Mouse (Mus musculus) liver, embryonic 12.5 days (tissue): Measurements from ENCODE around the gene Fdx1l. TPM values are rescaled to one million over a fixed set of nuclear protein-coding genes. Genes with fewer than 3 reads are reported as not detected.
A peak's percentile ranks its signal among the peaks of the same experiment; 100 is the strongest.

Experiments
- ATAC-seq: fragments of 200-750 bp; cut with Nextera tagmentation; 2 replicates; pipeline ENCODE4 v1.8.0; 2017; ENCODE audit warnings: moderate number of reproducible peaks, mild to moderate bottlenecking, moderate library complexity
- H3K27ac ChIP-seq: fragments of 300-500 bp; sonication (generic); 2 replicates; pipeline ENCODE4 v1.5.1; 2016; ENCODE audit warnings: mild to moderate bottlenecking
- H3K27me3 ChIP-seq: fragments of 300-500 bp; sonication (generic); replicated peaks from 2 replicates; pipeline ENCODE4 v1.6.1; 2016; ENCODE audit warnings: mild to moderate bottlenecking, moderate library complexity
- H3K36me3 ChIP-seq: fragments of 300-500 bp; sonication (generic); 2 replicates; pipeline ENCODE4 v1.6.1; 2016; ENCODE audit warnings: mild to moderate bottlenecking, moderate library complexity
- H3K4me1 ChIP-seq: fragments of 300-500 bp; sonication (generic); 2 replicates; pipeline ENCODE4 v1.6.1; 2016
- H3K4me2 ChIP-seq: fragments of 300-500 bp; sonication (generic); 2 replicates; pipeline ENCODE4 v1.6.1; 2016; ENCODE audit warnings: mild to moderate bottlenecking, moderate library complexity
- H3K4me3 ChIP-seq: fragments of 300-500 bp; sonication (generic); 2 replicates; pipeline ENCODE4 v1.5.1; 2016; ENCODE audit warnings: mild to moderate bottlenecking, moderate library complexity
- H3K9ac ChIP-seq: fragments of 300-500 bp; sonication (generic); 2 replicates; pipeline ENCODE4 v1.6.1; 2016; ENCODE audit warnings: mild to moderate bottlenecking, moderate library complexity
- H3K9me3 ChIP-seq: fragments of 300-500 bp; sonication (generic); replicated peaks from 2 replicates; pipeline ENCODE4 v1.6.1; 2016; ENCODE audit warnings: mild to moderate bottlenecking, moderate library complexity
- WGBS: fragments of 180-500 bp; shearing (Covaris S2); methylation state at CpG from one replicate; pipeline ENCODE4 v1.1.7; 2016; ENCODE audit not compliant: insufficient replicate concordance; 5-methylcytosine and 5-hydroxymethylcytosine counted together
- polyA plus RNA-seq: library from polyadenylated mRNA; unstranded; fragments of >200 nt; fragmentation: Nextera tagmentation; extraction: Ambion mirVana; gene quantifications from 2 replicates; pipeline ENCODE4 v1.2.1, GENCODE M21; 2016

Fdx1l gene
- polyA plus RNA-seq, 1 experiment from 2014 or later: 49.6 TPM

- peak; percentile 26; the same call in 1 of the 2 replicates for ATAC-seq
- H3K27me3 ChIP-seq: no peaks in the 10 kb centered on the region
- no peak overlapping the region for H3K27ac ChIP-seq
- 38% methylated on average over 8 of the region's 8 CpGs for WGBS
- H3K4me1 ChIP-seq: peaks cover 44% of the 10 kb centered on the region
- H3K4me2 ChIP-seq: no peak overlapping the region
- no peak overlapping the region for H3K9ac ChIP-seq
- H3K4me3 ChIP-seq: no peak overlapping the region
- peaks cover 31% of the 10 kb centered on the region for H3K36me3 ChIP-seq
- no peaks in the 10 kb centered on the region for H3K9me3 ChIP-seq
Measured at GRCm38 (mm10) chr9:21097793-21098192, 24.4 kb upstream of the Fdx1l start.

GRCm38 (mm10) chr9:21095958-21096357 is 22.5 kb upstream of the Fdx1l start:
- ATAC-seq: no peak
- H3K4me2 ChIP-seq: no peak overlapping the region
- H3K36me3 ChIP-seq: peaks cover 20% of the 10 kb centered on the region
- no peak overlapping the region for H3K4me3 ChIP-seq
- no peak overlapping the region for H3K9ac ChIP-seq
- no peaks in the 10 kb centered on the region for H3K9me3 ChIP-seq
- H3K4me1 ChIP-seq: peaks cover 45% of the 10 kb centered on the region
- H3K27ac ChIP-seq: no peak overlapping the region
- WGBS: 85% methylated on average over 4 of the region's 4 CpGs
- no peaks in the 10 kb centered on the region for H3K27me3 ChIP-seq

- Histone ChIP-seq H3K27me3 (no peaks in the 10 kb centered on the region), H3K36me3 (peaks cover 43% of the 10 kb centered on the region), H3K4me2 (no peak overlapping the region), H3K9me3 (no peaks in the 10 kb centered on the region), H3K4me1 (peaks cover 50% of the 10 kb centered on the region), H3K27ac (no peak overlapping the region), H3K4me3 (no peak overlapping the region), H3K9ac (no peak overlapping the region)
- WGBS: 88% methylated on average over 9 of the region's 9 CpGs
- no peak for ATAC-seq
Measured at GRCm38 (mm10) chr9:21093423-21093822, 20.0 kb upstream of the Fdx1l start.

- under 1% methylated on average over 54 of the region's 54 CpGs for WGBS
- peaks cover 59% of the 10 kb centered on the region for H3K36me3 ChIP-seq
- H3K27me3 ChIP-seq: no peaks in the 10 kb centered on the region
- H3K4me2 ChIP-seq: peak within 1 kb of the TSS; percentile 89
- H3K4me1 ChIP-seq: peaks cover 44% of the 10 kb centered on the region
- peak within 1 kb of the TSS; percentile 83 for H3K9ac ChIP-seq
- peak within 1 kb of the TSS; percentile 69 for H3K4me3 ChIP-seq
- peak within 1 kb of the TSS; percentile 88 for H3K27ac ChIP-seq
- no peaks in the 10 kb centered on the region for H3K9me3 ChIP-seq
- ATAC-seq: peak; percentile 99
Measured at GRCm38 (mm10) chr9:21091707-21092320, 18.4 kb upstream of the Fdx1l start, which contains the start of the genes Gm38431 and Raver1. Gm38431 (minus strand) TSS chr9:21091997. Raver1 (minus strand) TSS chr9:21092008.

GRCm38 (mm10) chr9:21090972-21091706 is 17.7 kb upstream of the Fdx1l start:
- Histone ChIP-seq H3K4me2 (peak overlapping the region; percentile 89), H3K4me1 (peaks cover 47% of the 10 kb centered on the region), H3K9ac (peak overlapping the region; percentile 83), H3K36me3 (peaks cover 66% of the 10 kb centered on the region), H3K9me3 (no peaks in the 10 kb centered on the region), H3K27me3 (no peaks in the 10 kb centered on the region), H3K27ac (peak overlapping the region; percentile 88), H3K4me3 (peak overlapping the region; percentile 69)
- peak; percentile 3; the same call in 1 of the 2 replicates for ATAC-seq
- 1% methylated on average over 24 of the region's 24 CpGs for WGBS

- peak overlapping the region; percentile 83 for H3K9ac ChIP-seq
- WGBS: 81% methylated on average over 1 of the region's 1 CpGs
- peaks cover 72% of the 10 kb centered on the region for H3K36me3 ChIP-seq
- peak overlapping the region; percentile 88 for H3K27ac ChIP-seq
- no peak for ATAC-seq
- H3K9me3 ChIP-seq: no peaks in the 10 kb centered on the region
- H3K4me3 ChIP-seq: peak overlapping the region; percentile 69
- H3K4me2 ChIP-seq: peak overlapping the region; percentile 89
- peaks cover 48% of the 10 kb centered on the region for H3K4me1 ChIP-seq
- H3K27me3 ChIP-seq: no peaks in the 10 kb centered on the region
Measured at GRCm38 (mm10) chr9:21090537-21090936, 17.1 kb upstream of the Fdx1l start.

- ATAC-seq: 0 out of 2 replicates have a peak, but pooled peaks have one; percentile 49
- H3K27me3 ChIP-seq: no peaks in the 10 kb centered on the region
- peaks cover 97% of the 10 kb centered on the region for H3K36me3 ChIP-seq
- no peaks in the 10 kb centered on the region for H3K9me3 ChIP-seq
- H3K27ac ChIP-seq: no peak overlapping the region
- 52% methylated on average over 3 of the region's 3 CpGs for WGBS
- H3K4me1 ChIP-seq: peaks cover 25% of the 10 kb centered on the region
- no peak overlapping the region for H3K4me3 ChIP-seq
- H3K9ac ChIP-seq: no peak overlapping the region
- no peak overlapping the region for H3K4me2 ChIP-seq
Measured at GRCm38 (mm10) chr9:21083324-21083723, 9.9 kb upstream of the Fdx1l start.

- ATAC-seq: no peak
- H3K36me3 ChIP-seq: peaks cover 97% of the 10 kb centered on the region
- no peak overlapping the region for H3K4me3 ChIP-seq
- no peaks in the 10 kb centered on the region for H3K9me3 ChIP-seq
- no peak overlapping the region for H3K9ac ChIP-seq
- H3K4me1 ChIP-seq: peaks cover 15% of the 10 kb centered on the region
- H3K4me2 ChIP-seq: no peak overlapping the region
- 82% methylated on average over 9 of the region's 9 CpGs for WGBS
- no peak overlapping the region for H3K27ac ChIP-seq
- H3K27me3 ChIP-seq: no peaks in the 10 kb centered on the region
Measured at GRCm38 (mm10) chr9:21081127-21081526, 7.7 kb upstream of the Fdx1l start.

- WGBS: 76% methylated on average over 3 of the region's 3 CpGs
- Histone ChIP-seq H3K4me2 (no peak overlapping the region), H3K9ac (no peak overlapping the region), H3K27ac (0 out of 2 replicates have a peak overlapping the region, but pooled peaks have one; percentile 1), H3K4me1 (peaks cover 33% of the 10 kb centered on the region), H3K36me3 (peaks cover 84% of the 10 kb centered on the region), H3K27me3 (no peaks in the 10 kb centered on the region), H3K9me3 (no peaks in the 10 kb centered on the region), H3K4me3 (no peak overlapping the region)
- ATAC-seq: no peak
Measured at GRCm38 (mm10) chr9:21075625-21076024, 2.2 kb upstream of the Fdx1l start.

- Histone ChIP-seq H3K9me3 (no peaks in the 10 kb centered on the region), H3K9ac (peak overlapping the region; percentile 85; the same call in 1 of the 2 replicates), H3K36me3 (peaks cover 82% of the 10 kb centered on the region), H3K4me2 (peak overlapping the region; percentile 93), H3K4me3 (no peak overlapping the region), H3K27ac (peak overlapping the region; percentile 73), H3K27me3 (no peaks in the 10 kb centered on the region), H3K4me1 (peaks cover 33% of the 10 kb centered on the region)
- no peak for ATAC-seq
- 64% methylated on average over 1 of the region's 1 CpGs for whole genome bisulfite sequencing
Measured at GRCm38 (mm10) chr9:21074173-21074572, 759 bp upstream of the Fdx1l start.

- peak overlapping the region; percentile 93 for H3K4me2 ChIP-seq
- WGBS: 9% methylated on average over 4 of the region's 4 CpGs
- peak overlapping the region; percentile 73 for H3K27ac ChIP-seq
- H3K9me3 ChIP-seq: no peaks in the 10 kb centered on the region
- H3K27me3 ChIP-seq: no peaks in the 10 kb centered on the region
- peak overlapping the region; percentile 85 for H3K9ac ChIP-seq
- peak; percentile 18 for ATAC-seq
- peak overlapping the region; percentile 87 for H3K4me3 ChIP-seq
- peaks cover 33% of the 10 kb centered on the region for H3K4me1 ChIP-seq
- peaks cover 77% of the 10 kb centered on the region for H3K36me3 ChIP-seq
Measured at GRCm38 (mm10) chr9:21072641-21073040, 773 bp downstream of the Fdx1l start.

GRCm38 (mm10) chr9:21067006-21067684 is 6.3 kb downstream of the Fdx1l start, which contains the start of gene Zglp1:
Zglp1 (minus strand) TSS chr9:21067093.
- WGBS: 82% methylated on average over 27 of the region's 27 CpGs
- Histone ChIP-seq H3K9me3 (no peaks in the 10 kb centered on the region), H3K27me3 (no peaks in the 10 kb centered on the region), H3K4me2 (no peak within 1 kb of the TSS), H3K4me1 (peaks cover 12% of the 10 kb centered on the region), H3K27ac (no peak within 1 kb of the TSS), H3K36me3 (peaks cover 89% of the 10 kb centered on the region), H3K9ac (no peak within 1 kb of the TSS), H3K4me3 (no peak within 1 kb of the TSS)
- peak; percentile 29; the same call in 1 of the 2 replicates for ATAC-seq
